Mouse (Mus musculus): ENCODE measurements at regions not wholly inside any gene's neighbourhood (a gene's known extent, or its start where the extent isn't known, plus 50 kb on each side); places are given as distances from the start of the nearest gene placed in this dataset.

DNA sequence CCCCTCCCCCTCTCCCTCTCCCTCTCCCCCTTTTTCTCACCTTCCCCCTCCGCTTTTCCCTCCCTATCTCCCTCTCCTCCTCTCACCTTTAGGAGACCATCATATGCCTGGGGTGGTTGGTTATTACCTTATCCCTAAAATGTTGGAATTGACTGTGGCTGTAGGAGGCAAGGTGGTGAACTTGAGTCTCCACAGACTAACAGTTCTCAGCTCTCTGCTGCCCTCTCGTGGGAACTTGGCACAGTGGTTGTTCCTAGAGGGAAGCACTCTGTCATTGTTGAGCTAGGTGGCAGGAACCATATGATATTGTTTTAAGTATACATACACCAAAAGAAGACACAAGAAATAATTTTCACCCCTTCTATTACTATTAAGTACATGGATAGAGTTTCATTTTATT lies 386.9 kb downstream of the Galc start:
- no peaks in the 10 kb centered on the region for H3K36me3 ChIP-seq (ENCODE audit: control insufficient read depth, insufficient read depth, low read length)
- H3K9me3 ChIP-seq (ENCODE audit: control insufficient read depth, low read length) = no peaks in the 10 kb centered on the region
- no peaks in the 10 kb centered on the region for H3K4me1 ChIP-seq (ENCODE audit: control insufficient read depth, insufficient read depth, low read depth, low read length)
- no peak overlapping the region for H3K9ac ChIP-seq (ENCODE audit: low read depth, low read length)
- no peak overlapping the region for H3K4me2 ChIP-seq (ENCODE audit: low read length)
- H3K27ac ChIP-seq (ENCODE audit: low read depth, low read length) = no peak overlapping the region
- peak; percentile 76 for ATAC-seq
- H3K4me3 ChIP-seq (ENCODE audit: low read length) = no peak overlapping the region
- 22% methylated on average over 2 of the region's 2 CpGs for WGBS
- H3K27me3 ChIP-seq (replicated peaks; ENCODE audit: control insufficient read depth, insufficient read depth, low read length) = no peaks in the 10 kb centered on the region

DNA sequence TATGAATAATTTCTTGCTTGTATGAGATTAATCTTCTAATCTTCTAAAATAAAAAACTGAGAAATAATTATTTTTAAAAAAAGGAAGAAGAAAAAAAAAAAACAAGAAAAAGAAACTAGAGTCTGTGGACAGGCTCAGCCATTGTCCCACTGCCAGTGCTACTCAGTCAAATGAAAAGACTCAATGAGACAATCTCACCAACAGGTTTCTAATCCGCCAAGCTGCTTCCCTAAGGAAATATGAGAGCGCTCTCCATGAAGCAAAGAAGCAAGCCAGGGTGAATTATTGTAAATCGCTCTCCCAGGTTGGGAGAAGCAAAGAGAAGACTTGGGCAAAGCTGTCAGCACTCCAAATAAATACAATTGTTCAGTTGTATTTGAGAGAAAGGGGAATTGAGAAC lies 396.3 kb downstream of the Galc start:
- no peak overlapping the region for H3K4me3 ChIP-seq (ENCODE audit: low read length)
- ATAC-seq = no peak
- no peak overlapping the region for H3K4me2 ChIP-seq (ENCODE audit: low read length)
- H3K9me3 ChIP-seq (ENCODE audit: control insufficient read depth, low read length) = peaks cover 4% of the 10 kb centered on the region; the same call in 1 of the 2 replicates
- H3K27me3 ChIP-seq (replicated peaks; ENCODE audit: control insufficient read depth, insufficient read depth, low read length) = no peaks in the 10 kb centered on the region
- H3K36me3 ChIP-seq (ENCODE audit: control insufficient read depth, insufficient read depth, low read length) = no peaks in the 10 kb centered on the region
- no peak overlapping the region for H3K9ac ChIP-seq (ENCODE audit: low read depth, low read length)
- 74% methylated on average over 3 of the region's 3 CpGs for WGBS
- H3K4me1 ChIP-seq (ENCODE audit: control insufficient read depth, insufficient read depth, low read depth, low read length) = no peaks in the 10 kb centered on the region
- H3K27ac ChIP-seq (ENCODE audit: low read depth, low read length) = no peak overlapping the region

DNA sequence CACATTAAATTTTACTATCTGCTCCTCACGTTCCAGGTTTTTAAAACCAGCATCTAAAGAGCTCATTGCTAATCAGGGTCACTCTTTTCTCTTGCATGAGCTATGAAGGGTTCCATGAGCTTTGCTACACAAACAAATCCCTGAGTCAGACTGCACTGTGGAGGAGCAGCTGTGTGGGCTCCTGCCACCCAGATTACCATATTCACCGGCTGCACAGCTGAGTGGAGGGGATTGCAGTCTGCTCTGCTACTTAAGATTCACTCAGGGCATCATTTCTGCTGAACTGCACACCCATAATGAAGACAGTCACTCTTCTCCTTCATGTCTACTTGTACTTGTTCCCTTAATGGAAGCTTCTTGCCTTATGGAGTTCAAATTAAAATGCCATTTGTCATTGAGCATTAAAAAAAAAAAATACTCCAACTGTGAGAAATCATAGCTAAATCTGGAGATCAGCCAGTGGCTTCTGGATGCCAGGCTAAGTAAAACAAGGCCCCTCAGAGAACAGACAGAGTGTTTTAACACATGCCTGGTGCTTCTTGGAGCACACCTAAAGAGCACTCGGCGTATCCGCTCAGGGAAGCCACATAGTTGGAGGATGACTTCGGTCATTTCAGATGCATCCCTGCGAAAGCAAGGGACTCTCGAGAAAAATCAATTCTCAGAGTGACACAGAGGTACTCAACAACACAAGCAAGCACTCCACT lies 422.9 kb downstream of the Galc start:
- peak; percentile 94 for ATAC-seq
- Histone ChIP-seq H3K4me1 (ENCODE audit: control insufficient read depth, insufficient read depth, low read depth, low read length) (no peaks in the 10 kb centered on the region), H3K4me3 (ENCODE audit: low read length) (no peak overlapping the region), H3K9ac (ENCODE audit: low read depth, low read length) (no peak overlapping the region), H3K27me3 (replicated peaks; ENCODE audit: control insufficient read depth, insufficient read depth, low read length) (no peaks in the 10 kb centered on the region), H3K9me3 (ENCODE audit: control insufficient read depth, low read length) (no peaks in the 10 kb centered on the region), H3K4me2 (ENCODE audit: low read length) (no peak overlapping the region), H3K36me3 (ENCODE audit: control insufficient read depth, insufficient read depth, low read length) (no peaks in the 10 kb centered on the region), H3K27ac (ENCODE audit: low read depth, low read length) (no peak overlapping the region)
- 58% methylated on average over 8 of the region's 8 CpGs for WGBS

GRCm38 (mm10) chr12:97793364-97794120 lies 465.7 kb downstream of the Galc start:
- no peaks in the 10 kb centered on the region for H3K9me3 ChIP-seq (ENCODE audit: control insufficient read depth, low read length)
- no peaks in the 10 kb centered on the region for H3K27me3 ChIP-seq (replicated peaks; ENCODE audit: control insufficient read depth, insufficient read depth, low read length)
- no peak for ATAC-seq
- no peaks in the 10 kb centered on the region for H3K4me1 ChIP-seq (ENCODE audit: control insufficient read depth, insufficient read depth, low read depth, low read length)
- H3K4me2 ChIP-seq (ENCODE audit: low read length) = no peak overlapping the region
- no peak overlapping the region for H3K27ac ChIP-seq (ENCODE audit: low read depth, low read length)
- no peak overlapping the region for H3K9ac ChIP-seq (ENCODE audit: low read depth, low read length)
- H3K36me3 ChIP-seq (ENCODE audit: control insufficient read depth, insufficient read depth, low read length) = no peaks in the 10 kb centered on the region
- WGBS = 61% methylated on average over 16 of the region's 16 CpGs
- no peak overlapping the region for H3K4me3 ChIP-seq (ENCODE audit: low read length)

DNA sequence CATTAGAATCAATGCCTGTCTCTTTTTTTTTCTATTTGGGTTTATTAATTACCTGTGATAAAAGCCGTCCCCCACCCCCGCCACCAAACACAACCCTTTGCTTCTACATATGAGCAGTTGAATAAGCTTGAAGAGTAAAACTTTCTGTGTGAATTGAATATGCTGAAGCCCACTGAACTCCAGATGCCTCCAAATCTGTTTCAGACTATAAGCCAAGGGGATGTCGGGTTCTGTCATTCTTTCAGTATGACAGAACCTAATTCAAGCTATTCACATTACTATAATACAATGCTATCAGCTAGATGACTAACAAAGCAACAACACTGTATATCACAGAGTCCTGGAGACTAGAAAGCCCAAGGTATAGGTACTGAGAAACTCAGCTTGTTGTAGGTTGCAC lies 475.8 kb downstream of the Galc start:
- H3K27ac ChIP-seq (ENCODE audit: low read depth, low read length) = no peak overlapping the region
- H3K4me2 ChIP-seq (ENCODE audit: low read length) = no peak overlapping the region
- no peak for ATAC-seq
- no peaks in the 10 kb centered on the region for H3K4me1 ChIP-seq (ENCODE audit: control insufficient read depth, insufficient read depth, low read depth, low read length)
- no peak overlapping the region for H3K4me3 ChIP-seq (ENCODE audit: low read length)
- no peaks in the 10 kb centered on the region for H3K27me3 ChIP-seq (replicated peaks; ENCODE audit: control insufficient read depth, insufficient read depth, low read length)
- H3K9ac ChIP-seq (ENCODE audit: low read depth, low read length) = no peak overlapping the region
- WGBS = 93% methylated on average over 3 of the region's 3 CpGs
- no peaks in the 10 kb centered on the region for H3K36me3 ChIP-seq (ENCODE audit: control insufficient read depth, insufficient read depth, low read length)
- H3K9me3 ChIP-seq (ENCODE audit: control insufficient read depth, low read length) = no peaks in the 10 kb centered on the region

DNA sequence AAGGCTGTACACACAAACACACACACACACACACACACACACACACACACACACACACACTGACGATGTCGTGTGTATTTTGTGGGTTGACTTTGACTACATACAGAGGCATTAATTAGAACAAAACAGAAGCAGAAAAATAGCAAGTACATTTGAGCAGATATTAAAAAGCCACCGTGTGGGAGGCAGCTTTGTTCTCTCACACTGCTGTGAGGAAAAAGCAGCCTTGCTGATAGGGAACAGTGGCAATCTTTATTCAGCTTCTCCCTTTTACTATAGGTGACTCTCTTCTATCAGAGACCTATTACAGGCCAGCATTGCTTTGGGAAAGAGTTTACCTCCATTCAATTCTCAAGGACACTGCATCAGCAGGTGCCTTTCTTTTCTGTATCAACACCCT lies 500.1 kb downstream of the Galc start:
- H3K27me3 ChIP-seq (replicated peaks; ENCODE audit: control insufficient read depth, insufficient read depth, low read length) = no peaks in the 10 kb centered on the region
- no peak overlapping the region for H3K27ac ChIP-seq (ENCODE audit: low read depth, low read length)
- H3K4me2 ChIP-seq (ENCODE audit: low read length) = no peak overlapping the region
- H3K4me1 ChIP-seq (ENCODE audit: control insufficient read depth, insufficient read depth, low read depth, low read length) = no peaks in the 10 kb centered on the region
- H3K4me3 ChIP-seq (ENCODE audit: low read length) = no peak overlapping the region
- H3K9me3 ChIP-seq (ENCODE audit: control insufficient read depth, low read length) = no peaks in the 10 kb centered on the region
- no peak for ATAC-seq
- no peak overlapping the region for H3K9ac ChIP-seq (ENCODE audit: low read depth, low read length)
- 68% methylated on average over 3 of the region's 3 CpGs for WGBS
- H3K36me3 ChIP-seq (ENCODE audit: control insufficient read depth, insufficient read depth, low read length) = no peaks in the 10 kb centered on the region

DNA sequence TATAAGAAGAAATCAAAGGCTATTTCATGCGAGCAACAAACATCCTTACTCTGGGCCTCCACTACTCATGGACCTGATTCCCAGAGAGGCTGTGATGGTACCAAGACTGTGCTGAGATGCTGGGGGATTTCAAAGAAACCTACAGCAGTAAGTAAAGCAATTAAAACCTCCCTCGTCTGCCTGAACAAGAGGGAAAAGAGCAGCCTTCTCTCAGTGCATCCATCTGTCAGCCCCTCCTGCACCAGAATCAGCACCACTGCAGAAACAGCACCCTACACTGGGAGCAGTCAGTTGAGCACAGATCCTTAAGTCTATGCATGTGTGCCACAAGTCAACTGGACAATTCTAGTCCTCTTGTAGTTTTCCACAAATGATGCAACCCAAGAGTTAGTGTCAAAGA lies 500.6 kb downstream of the Galc start:
- Histone ChIP-seq H3K4me3 (ENCODE audit: low read length) (no peak overlapping the region), H3K27ac (ENCODE audit: low read depth, low read length) (no peak overlapping the region), H3K9me3 (ENCODE audit: control insufficient read depth, low read length) (no peaks in the 10 kb centered on the region), H3K4me2 (ENCODE audit: low read length) (no peak overlapping the region), H3K9ac (ENCODE audit: low read depth, low read length) (no peak overlapping the region), H3K36me3 (ENCODE audit: control insufficient read depth, insufficient read depth, low read length) (no peaks in the 10 kb centered on the region), H3K4me1 (ENCODE audit: control insufficient read depth, insufficient read depth, low read depth, low read length) (no peaks in the 10 kb centered on the region), H3K27me3 (replicated peaks; ENCODE audit: control insufficient read depth, insufficient read depth, low read length) (no peaks in the 10 kb centered on the region)
- WGBS = 55% methylated on average over 2 of the region's 2 CpGs
- ATAC-seq = no peak

- no peak overlapping the region for H3K4me2 ChIP-seq (ENCODE audit: low read length)
- H3K4me1 ChIP-seq (ENCODE audit: control insufficient read depth, insufficient read depth, low read depth, low read length) = no peaks in the 10 kb centered on the region
- no peak for ATAC-seq
- WGBS = 63% methylated on average over 2 of the region's 2 CpGs
- no peak overlapping the region for H3K9ac ChIP-seq (ENCODE audit: low read depth, low read length)
- no peak overlapping the region for H3K4me3 ChIP-seq (ENCODE audit: low read length)
- no peaks in the 10 kb centered on the region for H3K9me3 ChIP-seq (ENCODE audit: control insufficient read depth, low read length)
- no peaks in the 10 kb centered on the region for H3K27me3 ChIP-seq (replicated peaks; ENCODE audit: control insufficient read depth, insufficient read depth, low read length)
- no peaks in the 10 kb centered on the region for H3K36me3 ChIP-seq (ENCODE audit: control insufficient read depth, insufficient read depth, low read length)
- H3K27ac ChIP-seq (ENCODE audit: low read depth, low read length) = no peak overlapping the region
Measured at GRCm38 (mm10) chr12:97750166-97750565, 509.1 kb downstream of the Galc start.

DNA sequence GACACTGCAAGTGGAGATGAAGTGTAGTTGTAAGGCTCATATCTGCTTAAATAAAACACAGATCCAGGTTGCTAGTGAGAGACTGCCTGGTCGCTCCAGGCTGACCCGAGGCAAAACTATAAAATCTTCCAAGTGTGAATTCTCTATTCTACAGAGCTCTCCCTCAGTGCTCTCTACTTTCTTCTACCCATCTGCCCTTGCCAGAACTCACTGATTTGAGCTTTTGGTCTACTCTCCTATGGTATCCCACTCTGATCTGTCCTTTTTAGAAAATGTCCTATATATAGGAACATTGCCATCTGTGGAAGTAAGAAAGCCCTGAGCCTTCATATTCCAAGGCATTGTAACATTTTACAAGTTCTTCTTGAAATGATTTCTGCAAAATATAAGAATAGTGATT lies 518.3 kb downstream of the Galc start:
- Histone ChIP-seq H3K9me3 (ENCODE audit: control insufficient read depth, low read length) (no peaks in the 10 kb centered on the region), H3K27ac (ENCODE audit: low read depth, low read length) (no peak overlapping the region), H3K4me1 (ENCODE audit: control insufficient read depth, insufficient read depth, low read depth, low read length) (no peaks in the 10 kb centered on the region), H3K27me3 (replicated peaks; ENCODE audit: control insufficient read depth, insufficient read depth, low read length) (no peaks in the 10 kb centered on the region), H3K36me3 (ENCODE audit: control insufficient read depth, insufficient read depth, low read length) (no peaks in the 10 kb centered on the region), H3K4me3 (ENCODE audit: low read length) (no peak overlapping the region), H3K4me2 (ENCODE audit: low read length) (no peak overlapping the region), H3K9ac (ENCODE audit: low read depth, low read length) (no peak overlapping the region)
- WGBS = 70% methylated on average over 2 of the region's 2 CpGs
- no peak for ATAC-seq

Measured in hindbrain, embryonic 16.5 days (tissue).